Mouse (Mus musculus): Measurements from ENCODE around the gene Gpx4.
A peak's percentile ranks its signal among the peaks of the same experiment; 100 is the strongest.

The Gpx4 gene

GRCm38 (mm10) chr10:80047041-80047565, at the start of gene Gpx4:
Gene Gpx4, plus strand, starts transcription at chr10:80047166.
- DNase-seq (ENCODE audit: low spot score), result no peak

GRCm38 (mm10) chr10:79997819-79998218, 49.1 kb upstream of the Gpx4 start:
- no peak for DNase-seq (ENCODE audit: low spot score)

- no peak for DNase-seq (ENCODE audit: low spot score)
Observed at GRCm38 (mm10) chr10:80001945-80002344, 45.0 kb upstream of the Gpx4 start.

GRCm38 (mm10) chr10:80002829-80003228, 44.1 kb upstream of the Gpx4 start:
- no peak for DNase-seq (ENCODE audit: low spot score)

GRCm38 (mm10) chr10:80003374-80004232, 43.4 kb upstream of the Gpx4 start:
- peak; percentile 50 for DNase-seq (ENCODE audit: low spot score)

- no peak for DNase-seq (ENCODE audit: low spot score)
Observed at GRCm38 (mm10) chr10:80004233-80004705, 42.7 kb upstream of the Gpx4 start.

- no peak for DNase-seq (ENCODE audit: low spot score)
Observed at GRCm38 (mm10) chr10:80011740-80012139, 35.2 kb upstream of the Gpx4 start.

- DNase-seq (ENCODE audit: low spot score), result no peak
Observed at GRCm38 (mm10) chr10:80013609-80014008, 33.4 kb upstream of the Gpx4 start.

- peak; percentile 71 for DNase-seq (ENCODE audit: low spot score)
Observed at GRCm38 (mm10) chr10:80014484-80015290, 32.3 kb upstream of the Gpx4 start.

- DNase-seq (ENCODE audit: low spot score), result peak; percentile 80
Observed at GRCm38 (mm10) chr10:80015583-80015982, 31.4 kb upstream of the Gpx4 start.

- DNase-seq (ENCODE audit: low spot score), result peak; percentile 88
Observed at GRCm38 (mm10) chr10:80016511-80016910, 30.5 kb upstream of the Gpx4 start, which contains the start of gene Arhgap45. Gene Arhgap45, plus strand, starts transcription at chr10:80016653.

GRCm38 (mm10) chr10:80016931-80017330, 30.0 kb upstream of the Gpx4 start:
- DNase-seq (ENCODE audit: low spot score), result no peak

- DNase-seq (ENCODE audit: low spot score), result peak; percentile 87
Observed at GRCm38 (mm10) chr10:80017361-80017760, 29.6 kb upstream of the Gpx4 start.

GRCm38 (mm10) chr10:80017771-80018170, 29.2 kb upstream of the Gpx4 start:
- DNase-seq (ENCODE audit: low spot score), result no peak

- DNase-seq (ENCODE audit: low spot score), result peak; percentile 75
Observed at GRCm38 (mm10) chr10:80018739-80019297, 28.1 kb upstream of the Gpx4 start.

- DNase-seq (ENCODE audit: low spot score), result no peak
Observed at GRCm38 (mm10) chr10:80019471-80020131, 27.4 kb upstream of the Gpx4 start.

- no peak for DNase-seq (ENCODE audit: low spot score)
Observed at GRCm38 (mm10) chr10:80020191-80020590, 26.8 kb upstream of the Gpx4 start.

GRCm38 (mm10) chr10:80020603-80021319, 26.2 kb upstream of the Gpx4 start:
- no peak for DNase-seq (ENCODE audit: low spot score)

- DNase-seq (ENCODE audit: low spot score), result no peak
Observed at GRCm38 (mm10) chr10:80021320-80021641, 25.7 kb upstream of the Gpx4 start.

- no peak for DNase-seq (ENCODE audit: low spot score)
Observed at GRCm38 (mm10) chr10:80022164-80022563, 24.8 kb upstream of the Gpx4 start.

- no peak for DNase-seq (ENCODE audit: low spot score)
Observed at GRCm38 (mm10) chr10:80022806-80023205, 24.2 kb upstream of the Gpx4 start.
